Mouse (Mus musculus): Measurements from ENCODE around the gene Cfi. TPM values are rescaled to one million over a fixed set of nuclear protein-coding genes. Genes with fewer than 3 reads are reported as not detected.

Gene Cfi
- polyA plus RNA-seq (2014; fragmentation: Nextera tagmentation; extraction: Ambion mirVana) = 30.0 and 34.5 TPM in 2 replicates

- ATAC-seq (replicated peaks; ENCODE audit: low FRiP score, low TSS enrichment, low read depth) = no peak
- H3K4me3 ChIP-seq (ENCODE audit: low read depth, low read length) = 0 out of 2 replicates have a peak within 1 kb of the TSS, but pooled peaks have one; percentile 10
- DNase-seq (ENCODE audit: low spot score) = no peak
Measured at GRCm38 (mm10) chr3:129835388-129835934, at the start of gene Cfi. Cfi (plus strand) TSS chr3:129835884.

GRCm38 (mm10) chr3:129793801-129794200 lies 41.9 kb upstream of the Cfi start:
- Histone ChIP-seq H3K27ac (ENCODE audit: low read depth) (no peak overlapping the region), H3K9me3 (ENCODE audit: control insufficient read depth, low read length) (no peaks in the 10 kb centered on the region), H3K4me1 (replicated peaks; ENCODE audit: control insufficient read depth, insufficient read depth, low read length) (no peaks in the 10 kb centered on the region), H3K4me3 (ENCODE audit: low read depth, low read length) (no peak overlapping the region), H3K4me2 (ENCODE audit: low read length) (no peak overlapping the region), H3K9ac (ENCODE audit: low read length) (no peak overlapping the region), H3K36me3 (ENCODE audit: control insufficient read depth, insufficient read depth, low read length) (no peaks in the 10 kb centered on the region), H3K27me3 (replicated peaks; ENCODE audit: control insufficient read depth, insufficient read depth, low read length) (no peaks in the 10 kb centered on the region)
- DNase-seq (ENCODE audit: low spot score) = no peak
- WGBS = 88% methylated on average over 5 of the region's 5 CpGs
- ATAC-seq (replicated peaks; ENCODE audit: low FRiP score, low TSS enrichment, low read depth) = no peak

More at GRCm38 (mm10) chr3:129835388-129835934, at the start of gene Cfi:
- WGBS = 63% methylated on average over 6 of the region's 6 CpGs
- no peak within 1 kb of the TSS for H3K9ac ChIP-seq (ENCODE audit: low read length)
- no peaks in the 10 kb centered on the region for H3K9me3 ChIP-seq (ENCODE audit: control insufficient read depth, low read length)
- no peaks in the 10 kb centered on the region for H3K36me3 ChIP-seq (ENCODE audit: control insufficient read depth, insufficient read depth, low read length)
- H3K4me1 ChIP-seq (replicated peaks; ENCODE audit: control insufficient read depth, insufficient read depth, low read length) = no peaks in the 10 kb centered on the region
- peak within 1 kb of the TSS; percentile 48; the same call in 1 of the 2 replicates for H3K27ac ChIP-seq (ENCODE audit: low read depth)
- peak within 1 kb of the TSS; percentile 38 for H3K4me2 ChIP-seq (ENCODE audit: low read length)
- no peaks in the 10 kb centered on the region for H3K27me3 ChIP-seq (replicated peaks; ENCODE audit: control insufficient read depth, insufficient read depth, low read length)

DNA sequence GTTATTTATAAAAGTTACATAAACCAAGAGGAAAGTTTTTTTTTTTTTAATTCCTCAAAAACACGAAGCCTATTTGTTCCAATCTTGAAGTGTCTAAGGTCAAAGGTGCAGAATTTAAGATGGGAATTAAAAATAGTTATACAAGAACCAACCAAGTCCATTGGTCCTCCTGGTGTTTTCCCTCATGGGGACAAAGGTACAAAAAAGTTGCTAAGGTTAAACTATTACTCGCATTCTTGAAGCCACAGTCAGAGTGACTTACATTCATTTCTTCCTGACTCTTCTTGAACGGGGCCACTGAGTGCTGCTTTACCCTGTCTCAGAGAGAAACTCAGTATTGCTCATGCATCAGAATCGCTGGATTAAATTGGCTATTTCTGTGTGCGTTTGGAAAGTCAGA lies 38.3 kb upstream of the Cfi start:
- no peak overlapping the region for H3K9ac ChIP-seq (ENCODE audit: low read length)
- no peaks in the 10 kb centered on the region for H3K36me3 ChIP-seq (ENCODE audit: control insufficient read depth, insufficient read depth, low read length)
- no peak for ATAC-seq (replicated peaks; ENCODE audit: low FRiP score, low TSS enrichment, low read depth)
- no peak overlapping the region for H3K27ac ChIP-seq (ENCODE audit: low read depth)
- H3K4me2 ChIP-seq (ENCODE audit: low read length) = no peak overlapping the region
- H3K9me3 ChIP-seq (ENCODE audit: control insufficient read depth, low read length) = no peaks in the 10 kb centered on the region
- no peak for DNase-seq (ENCODE audit: low spot score)
- no peak overlapping the region for H3K4me3 ChIP-seq (ENCODE audit: low read depth, low read length)
- WGBS = 72% methylated on average over 5 of the region's 5 CpGs
- H3K27me3 ChIP-seq (replicated peaks; ENCODE audit: control insufficient read depth, insufficient read depth, low read length) = no peaks in the 10 kb centered on the region
- H3K4me1 ChIP-seq (replicated peaks; ENCODE audit: control insufficient read depth, insufficient read depth, low read length) = no peaks in the 10 kb centered on the region

DNA sequence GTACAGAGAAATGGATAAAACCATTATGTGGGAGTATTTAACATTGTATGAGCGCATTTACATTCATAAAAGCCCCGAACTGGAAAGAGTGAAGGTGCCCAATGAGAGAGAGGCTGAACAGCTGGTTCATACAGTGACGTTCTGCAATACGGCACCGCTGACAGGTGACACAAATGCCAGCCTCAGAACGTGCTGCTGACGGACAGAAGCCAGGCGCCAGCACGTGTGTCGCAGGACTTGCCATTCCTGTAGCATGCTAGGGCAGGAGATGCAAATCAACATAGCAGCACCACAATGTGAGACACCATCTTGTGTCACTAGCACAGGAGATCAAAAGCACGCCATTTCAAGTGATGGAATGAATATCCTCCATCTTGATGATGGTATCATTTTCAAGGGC lies 37.1 kb upstream of the Cfi start:
- WGBS = 85% methylated on average over 11 of the region's 11 CpGs
- Histone ChIP-seq H3K27me3 (replicated peaks; ENCODE audit: control insufficient read depth, insufficient read depth, low read length) (no peaks in the 10 kb centered on the region), H3K9me3 (ENCODE audit: control insufficient read depth, low read length) (no peaks in the 10 kb centered on the region), H3K4me1 (replicated peaks; ENCODE audit: control insufficient read depth, insufficient read depth, low read length) (no peaks in the 10 kb centered on the region), H3K4me3 (ENCODE audit: low read depth, low read length) (no peak overlapping the region), H3K9ac (ENCODE audit: low read length) (no peak overlapping the region), H3K27ac (ENCODE audit: low read depth) (no peak overlapping the region), H3K36me3 (ENCODE audit: control insufficient read depth, insufficient read depth, low read length) (no peaks in the 10 kb centered on the region), H3K4me2 (ENCODE audit: low read length) (no peak overlapping the region)
- ATAC-seq (replicated peaks; ENCODE audit: low FRiP score, low TSS enrichment, low read depth) (no peak), DNase-seq (ENCODE audit: low spot score) (no peak)

DNA sequence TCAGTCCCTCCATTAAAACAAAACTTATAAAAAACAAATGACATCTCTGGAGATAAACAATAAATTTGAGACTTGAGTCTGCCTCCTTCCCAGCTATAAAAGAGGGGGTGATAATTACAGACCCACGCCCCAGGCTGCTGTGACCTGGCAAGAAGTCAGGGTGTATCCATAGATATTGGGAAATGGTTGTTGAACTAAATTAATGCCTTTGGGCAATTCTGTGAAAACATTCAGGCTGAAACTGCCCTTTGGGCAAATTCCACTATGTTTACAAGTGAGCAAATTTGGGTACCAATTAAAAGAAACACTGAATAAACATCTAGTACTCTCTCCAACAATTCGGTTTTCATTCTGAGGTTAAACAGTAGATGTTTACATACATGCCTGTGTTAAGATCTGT lies 36.7 kb upstream of the Cfi start:
- Histone ChIP-seq H3K9ac (ENCODE audit: low read length) (no peak overlapping the region), H3K4me2 (ENCODE audit: low read length) (no peak overlapping the region), H3K36me3 (ENCODE audit: control insufficient read depth, insufficient read depth, low read length) (no peaks in the 10 kb centered on the region), H3K4me3 (ENCODE audit: low read depth, low read length) (no peak overlapping the region), H3K27me3 (replicated peaks; ENCODE audit: control insufficient read depth, insufficient read depth, low read length) (no peaks in the 10 kb centered on the region), H3K27ac (ENCODE audit: low read depth) (no peak overlapping the region), H3K4me1 (replicated peaks; ENCODE audit: control insufficient read depth, insufficient read depth, low read length) (no peaks in the 10 kb centered on the region), H3K9me3 (ENCODE audit: control insufficient read depth, low read length) (no peaks in the 10 kb centered on the region)
- DNase-seq (ENCODE audit: low spot score) = no peak
- WGBS = 76% methylated on average over 2 of the region's 2 CpGs
- no peak for ATAC-seq (replicated peaks; ENCODE audit: low FRiP score, low TSS enrichment, low read depth)

GRCm38 (mm10) chr3:129803765-129804164 lies 31.9 kb upstream of the Cfi start, which contains the start of gene Lrit3:
Lrit3 (minus strand) TSS chr3:129804030.
- H3K27me3 ChIP-seq (replicated peaks; ENCODE audit: control insufficient read depth, insufficient read depth, low read length) = no peaks in the 10 kb centered on the region
- H3K4me3 ChIP-seq (ENCODE audit: low read depth, low read length) = no peak within 1 kb of the TSS
- H3K4me1 ChIP-seq (replicated peaks; ENCODE audit: control insufficient read depth, insufficient read depth, low read length) = no peaks in the 10 kb centered on the region
- H3K4me2 ChIP-seq (ENCODE audit: low read length) = peak within 1 kb of the TSS; percentile 33
- H3K27ac ChIP-seq (ENCODE audit: low read depth) = no peak within 1 kb of the TSS
- no peaks in the 10 kb centered on the region for H3K36me3 ChIP-seq (ENCODE audit: control insufficient read depth, insufficient read depth, low read length)
- 67% methylated on average over 10 of the region's 10 CpGs for WGBS
- no peak within 1 kb of the TSS for H3K9ac ChIP-seq (ENCODE audit: low read length)
- no peak for DNase-seq (ENCODE audit: low spot score)
- no peak for ATAC-seq (replicated peaks; ENCODE audit: low FRiP score, low TSS enrichment, low read depth)
- H3K9me3 ChIP-seq (ENCODE audit: control insufficient read depth, low read length) = no peaks in the 10 kb centered on the region

DNA sequence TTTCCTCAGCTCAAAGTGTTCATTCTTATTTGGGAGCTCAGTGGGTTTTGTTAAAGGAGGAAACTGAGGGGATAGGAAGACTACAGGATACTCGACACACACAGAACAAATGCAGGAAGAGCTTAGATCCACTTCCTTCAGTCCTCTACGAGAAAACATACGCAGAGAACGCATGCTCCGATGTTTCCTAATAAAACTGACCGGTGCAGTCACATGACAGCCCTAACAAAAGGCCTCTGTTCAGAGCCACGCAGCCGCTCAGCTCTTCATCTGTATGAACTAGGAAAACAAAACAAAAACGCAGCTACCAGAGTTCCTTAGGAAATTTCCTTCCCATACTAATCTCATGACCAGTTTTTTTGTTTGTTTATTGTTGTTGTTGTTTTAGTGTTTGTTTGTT lies 14.8 kb upstream of the Cfi start:
- H3K27me3 ChIP-seq (replicated peaks; ENCODE audit: control insufficient read depth, insufficient read depth, low read length) = no peaks in the 10 kb centered on the region
- 70% methylated on average over 9 of the region's 9 CpGs for WGBS
- no peak overlapping the region for H3K27ac ChIP-seq (ENCODE audit: low read depth)
- no peak for ATAC-seq (replicated peaks; ENCODE audit: low FRiP score, low TSS enrichment, low read depth)
- H3K36me3 ChIP-seq (ENCODE audit: control insufficient read depth, insufficient read depth, low read length) = peaks cover 40% of the 10 kb centered on the region
- no peak overlapping the region for H3K4me2 ChIP-seq (ENCODE audit: low read length)
- H3K4me1 ChIP-seq (replicated peaks; ENCODE audit: control insufficient read depth, insufficient read depth, low read length) = no peaks in the 10 kb centered on the region
- H3K9ac ChIP-seq (ENCODE audit: low read length) = no peak overlapping the region
- DNase-seq (ENCODE audit: low spot score) = no peak
- no peaks in the 10 kb centered on the region for H3K9me3 ChIP-seq (ENCODE audit: control insufficient read depth, low read length)
- no peak overlapping the region for H3K4me3 ChIP-seq (ENCODE audit: low read depth, low read length)

GRCm38 (mm10) chr3:129821736-129822135 lies 13.9 kb upstream of the Cfi start:
- H3K36me3 ChIP-seq (ENCODE audit: control insufficient read depth, insufficient read depth, low read length) = peaks cover 48% of the 10 kb centered on the region
- H3K4me1 ChIP-seq (replicated peaks; ENCODE audit: control insufficient read depth, insufficient read depth, low read length) = no peaks in the 10 kb centered on the region
- no peaks in the 10 kb centered on the region for H3K9me3 ChIP-seq (ENCODE audit: control insufficient read depth, low read length)
- no peak overlapping the region for H3K9ac ChIP-seq (ENCODE audit: low read length)
- H3K4me2 ChIP-seq (ENCODE audit: low read length) = no peak overlapping the region
- WGBS = 81% methylated on average over 8 of the region's 8 CpGs
- H3K27ac ChIP-seq (ENCODE audit: low read depth) = no peak overlapping the region
- H3K4me3 ChIP-seq (ENCODE audit: low read depth, low read length) = no peak overlapping the region
- ATAC-seq (replicated peaks; ENCODE audit: low FRiP score, low TSS enrichment, low read depth) = no peak
- no peaks in the 10 kb centered on the region for H3K27me3 ChIP-seq (replicated peaks; ENCODE audit: control insufficient read depth, insufficient read depth, low read length)
- DNase-seq (ENCODE audit: low spot score) = no peak

GRCm38 (mm10) chr3:129822206-129822775 lies 13.4 kb upstream of the Cfi start, which contains the start of gene Rrh:
Rrh (minus strand) TSS chr3:129822587.
- 94% methylated on average over 11 of the region's 11 CpGs for WGBS
- H3K9me3 ChIP-seq (ENCODE audit: control insufficient read depth, low read length) = no peaks in the 10 kb centered on the region
- H3K36me3 ChIP-seq (ENCODE audit: control insufficient read depth, insufficient read depth, low read length) = peaks cover 52% of the 10 kb centered on the region
- DNase-seq (ENCODE audit: low spot score) (no peak), ATAC-seq (replicated peaks; ENCODE audit: low FRiP score, low TSS enrichment, low read depth) (no peak)
- no peak within 1 kb of the TSS for H3K27ac ChIP-seq (ENCODE audit: low read depth)
- H3K4me1 ChIP-seq (replicated peaks; ENCODE audit: control insufficient read depth, insufficient read depth, low read length) = no peaks in the 10 kb centered on the region
- H3K4me3 ChIP-seq (ENCODE audit: low read depth, low read length) = no peak within 1 kb of the TSS
- H3K27me3 ChIP-seq (replicated peaks; ENCODE audit: control insufficient read depth, insufficient read depth, low read length) = no peaks in the 10 kb centered on the region
- H3K4me2 ChIP-seq (ENCODE audit: low read length) = no peak within 1 kb of the TSS
- no peak within 1 kb of the TSS for H3K9ac ChIP-seq (ENCODE audit: low read length)
